Mouse (Mus musculus): Measurements from ENCODE around the gene Faap100. TPM values are rescaled to one million over a fixed set of nuclear protein-coding genes. Genes with fewer than 3 reads are reported as not detected.
A peak's percentile ranks its signal among the peaks of the same experiment; 100 is the strongest.
"Not testable (repeated sequence)": the region's sequence is repeated elsewhere in the genome, so short reads cannot be mapped to it uniquely, and the experiment has no call there.

Faap100 gene
- polyA plus RNA-seq, 2 experiments from 2014 or later: 12.2 to 18.7 TPM

GRCm38 (mm10) chr11:120376302-120377160 is 2.0 kb downstream of the Faap100 start:
- no peak for ATAC-seq

GRCm38 (mm10) chr11:120375324-120375723 is 3.2 kb downstream of the Faap100 start:
- ATAC-seq: no peak

- ATAC-seq: no peak
Observed at GRCm38 (mm10) chr11:120373820-120374586, 4.6 kb downstream of the Faap100 start.

- ATAC-seq: no peak
Observed at GRCm38 (mm10) chr11:120373025-120373424, 5.5 kb downstream of the Faap100 start.

GRCm38 (mm10) chr11:120369656-120370055 is 8.9 kb downstream of the Faap100 start:
- peak; percentile 40 for ATAC-seq

GRCm38 (mm10) chr11:120366443-120367027 is 12.0 kb downstream of the Faap100 start:
- no peak for ATAC-seq

GRCm38 (mm10) chr11:120362891-120363290 is 15.7 kb downstream of the Faap100 start:
- no peak for ATAC-seq

- ATAC-seq: no peak
Observed at GRCm38 (mm10) chr11:120361295-120361694, 17.3 kb downstream of the Faap100 start, which contains the start of gene Fscn2. TSS of gene Fscn2 (plus strand) at chr11:120361534.

- no peak for ATAC-seq
Observed at GRCm38 (mm10) chr11:120360755-120361154, 17.8 kb downstream of the Faap100 start.

- no peak for ATAC-seq
Observed at GRCm38 (mm10) chr11:120360062-120360461, 18.5 kb downstream of the Faap100 start.

- no peak for ATAC-seq
Observed at GRCm38 (mm10) chr11:120359391-120359790, 19.2 kb downstream of the Faap100 start.

GRCm38 (mm10) chr11:120357791-120358401 is 20.7 kb downstream of the Faap100 start:
- ATAC-seq: no peak

- no peak for ATAC-seq
Observed at GRCm38 (mm10) chr11:120356900-120357299, 21.7 kb downstream of the Faap100 start.

GRCm38 (mm10) chr11:120356319-120356840 is 22.2 kb downstream of the Faap100 start:
- ATAC-seq: no peak

GRCm38 (mm10) chr11:120355277-120356039 is 23.1 kb downstream of the Faap100 start:
- no peak for ATAC-seq

GRCm38 (mm10) chr11:120354304-120355276 is 24.0 kb downstream of the Faap100 start:
- no peak for ATAC-seq

GRCm38 (mm10) chr11:120353500-120354303 is 24.9 kb downstream of the Faap100 start:
- peak; percentile 73 for ATAC-seq

- no peak for ATAC-seq
Observed at GRCm38 (mm10) chr11:120352571-120353290, 25.8 kb downstream of the Faap100 start.

- ATAC-seq: not testable (repeated sequence)
Observed at GRCm38 (mm10) chr11:120352093-120352350, 26.5 kb downstream of the Faap100 start.

All from activated CD4-positive, CD25-positive, alpha-beta regulatory T cell, adult 4 months (primary cell).